Mouse (Mus musculus) effector memory CD4-positive, alpha-beta T cell, adult 7 months (primary cell): ENCODE measurements around the gene AC129217.1. TPM values are rescaled to one million over a fixed set of nuclear protein-coding genes. Genes with fewer than 3 reads are reported as not detected.

ENCODE experiments used
- polyA plus RNA-seq: library from polyadenylated mRNA; unstranded; fragments of 100-300 nt; shearing (Covaris generic); gene quantifications from one replicate; pipeline ENCODE4 v1.2.1, GENCODE M21; 2017

Gene AC129217.1
- polyA plus RNA-seq, 1 experiment from 2014 or later: not detected

Other genes with a start within 250 kb of the AC129217.1 start
- 0.62 TPM for gene Slc22a8, start 238.5 kb upstream of the AC129217.1 start, polyA plus RNA-seq
- gene Slc22a6, start 211.7 kb upstream of the AC129217.1 start, polyA plus RNA-seq: not detected
- gene Chrm1, start 166.0 kb upstream of the AC129217.1 start, polyA plus RNA-seq: not detected
- gene Slc3a2, start 106.4 kb upstream of the AC129217.1 start, polyA plus RNA-seq: 497 TPM
- 105 TPM for gene Wdr74, start 93.9 kb upstream of the AC129217.1 start, polyA plus RNA-seq
- 1.5 TPM for gene 1700092M07Rik, start 89.1 kb upstream of the AC129217.1 start, polyA plus RNA-seq
- 223 TPM for gene Stx5a, start 88.4 kb upstream of the AC129217.1 start, polyA plus RNA-seq
- gene Nxf1, start 72.7 kb upstream of the AC129217.1 start, polyA plus RNA-seq: 365 TPM
- gene Tmem223, start 58.8 kb upstream of the AC129217.1 start, polyA plus RNA-seq: 38.6 TPM
- gene Tmem179b, start 55.3 kb upstream of the AC129217.1 start, polyA plus RNA-seq: 172 TPM
- 8.1 TPM for gene Taf6l, start 43.4 kb upstream of the AC129217.1 start, polyA plus RNA-seq
- 68.3 TPM for gene Polr2g, start 31.2 kb upstream of the AC129217.1 start, polyA plus RNA-seq
- gene Zbtb3, start 27.2 kb upstream of the AC129217.1 start, polyA plus RNA-seq: 0.18 TPM
- 31.0 TPM for gene Ttc9c, start 10.4 kb upstream of the AC129217.1 start, polyA plus RNA-seq
- gene Hnrnpul2, start 9.8 kb upstream of the AC129217.1 start, polyA plus RNA-seq: 7.6 TPM
- gene Bscl2, start 7.7 kb downstream of the AC129217.1 start, polyA plus RNA-seq: 85.2 TPM
- gene Gng3, start 9.4 kb downstream of the AC129217.1 start, polyA plus RNA-seq: 0.49 TPM
- gene Lrrn4cl, start 21.0 kb downstream of the AC129217.1 start, polyA plus RNA-seq: not detected
- 133 TPM for gene Ubxn1, start 41.7 kb downstream of the AC129217.1 start, polyA plus RNA-seq
- 30.0 TPM for gene Uqcc3, start 51.1 kb downstream of the AC129217.1 start, polyA plus RNA-seq
- gene Lbhd1, start 54.0 kb downstream of the AC129217.1 start, polyA plus RNA-seq: 40.0 TPM
- not detected for gene Gm49403, start 54.2 kb downstream of the AC129217.1 start, polyA plus RNA-seq
- gene 1810009A15Rik, start 59.1 kb downstream of the AC129217.1 start, polyA plus RNA-seq: 32.1 TPM
- not detected for gene Gm49416, start 59.2 kb downstream of the AC129217.1 start, polyA plus RNA-seq
- 34.6 TPM for gene Ints5, start 63.2 kb downstream of the AC129217.1 start, polyA plus RNA-seq
- 91.0 TPM for gene Ganab, start 68.3 kb downstream of the AC129217.1 start, polyA plus RNA-seq
- gene B3gat3, start 90.6 kb downstream of the AC129217.1 start, polyA plus RNA-seq: 57.0 TPM
- 4.5 TPM for gene Rom1, start 99.6 kb downstream of the AC129217.1 start, polyA plus RNA-seq
- 74.5 TPM for gene Eml3, start 99.8 kb downstream of the AC129217.1 start, polyA plus RNA-seq
- gene Mta2, start 112.1 kb downstream of the AC129217.1 start, polyA plus RNA-seq: 211 TPM
- 55.0 TPM for gene Tut1, start 124.1 kb downstream of the AC129217.1 start, polyA plus RNA-seq
- gene Eef1g, start 137.3 kb downstream of the AC129217.1 start, polyA plus RNA-seq: 259 TPM
- gene Ahnak, start 159.5 kb downstream of the AC129217.1 start, polyA plus RNA-seq: 193 TPM